In the genomic region with DNA sequence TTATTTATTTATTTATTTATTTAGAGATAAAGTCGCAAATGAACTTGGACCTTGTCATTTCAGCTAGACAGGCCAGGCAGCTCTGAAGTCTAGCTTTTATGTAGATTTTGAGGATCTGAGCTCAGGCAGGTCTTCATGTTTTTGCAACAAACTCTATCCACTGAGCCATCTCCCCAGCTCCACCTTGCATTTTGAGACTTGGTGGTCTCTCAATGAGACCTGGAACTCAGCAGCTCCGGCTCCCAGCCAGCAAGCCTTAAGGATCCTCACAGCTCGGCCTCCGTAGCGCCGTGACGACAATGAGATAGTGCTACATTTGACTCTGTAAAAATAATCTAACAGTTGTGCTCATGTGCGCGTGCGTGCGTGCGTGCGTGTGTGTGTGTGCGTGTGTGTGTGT, we compare ENCODE assay signal across 31 mouse cellular contexts.
"Had no signal": no experiment of that assay in that cellular context is flagged by ENCODE, and none has a peak within 500 bp of the region (broad histone marks: within the 10 kb centered on the region; RNA-seq: fewer than 3 reads in every experiment).

No protein-coding gene starts in this region.

- H3K27me3 ChIP-seq: limb, embryonic 13.5 days; liver, embryonic 12.5 days; liver, embryonic 13.5 days; lung, embryonic 15.5 days; midbrain, embryonic 13.5 days; midbrain, embryonic 15.5 days had no signal

- ATAC-seq: liver, embryonic 12.5 days; liver, postnatal 0 days; lung, postnatal 0 days; midbrain, embryonic 13.5 days; midbrain, embryonic 15.5 days; midbrain, embryonic 16.5 days had no signal

- H3K9me3 ChIP-seq: limb, embryonic 10.5 days; limb, embryonic 12.5 days; limb, embryonic 13.5 days; limb, embryonic 15.5 days; liver, embryonic 12.5 days; liver, embryonic 13.5 days; liver, embryonic 15.5 days; lung, embryonic 15.5 days; megakaryocyte, embryonic 14.5 days; midbrain, embryonic 10.5 days; midbrain, embryonic 12.5 days; midbrain, embryonic 13.5 days; midbrain, embryonic 15.5 days had no signal

- H3K27ac ChIP-seq: left cerebral cortex, adult 2 months; limb, embryonic 10.5 days; limb, embryonic 12.5 days; limb, embryonic 13.5 days; limb, embryonic 15.5 days; liver, embryonic 12.5 days; liver, embryonic 13.5 days; liver, embryonic 14.5 days; liver, embryonic 15.5 days; lung, embryonic 15.5 days; macrophage; midbrain, embryonic 10.5 days; midbrain, embryonic 12.5 days; midbrain, embryonic 13.5 days; midbrain, embryonic 15.5 days had no signal

- DNase-seq: left cerebral cortex, postnatal 4 days; liver; liver, embryonic 13.5 days; liver, postnatal 0 days; lung, adult 18-20 months; lung, adult 2 months; lung, embryonic 14.5 days; lung, postnatal 10 days; lung, postnatal 14 days; lung, postnatal 36 days; lung, postnatal 4 days; midbrain, embryonic 14.5 days had no signal

- H3K9ac ChIP-seq: limb, embryonic 12.5 days; limb, embryonic 13.5 days; limb, embryonic 15.5 days; liver, embryonic 12.5 days; liver, embryonic 13.5 days; liver, embryonic 14.5 days; liver, embryonic 15.5 days; liver, postnatal 0 days; lung, embryonic 14.5 days; lung, embryonic 15.5 days; midbrain, embryonic 12.5 days; midbrain, embryonic 13.5 days; midbrain, embryonic 15.5 days had no signal

- H3K4me3 ChIP-seq: left cerebral cortex, adult 2 months; limb, embryonic 10.5 days; limb, embryonic 12.5 days; limb, embryonic 13.5 days; limb, embryonic 15.5 days; liver, embryonic 12.5 days; liver, embryonic 13.5 days; liver, embryonic 15.5 days; lung, embryonic 15.5 days; megakaryocyte, embryonic 14.5 days; midbrain, embryonic 10.5 days; midbrain, embryonic 12.5 days; midbrain, embryonic 13.5 days; midbrain, embryonic 15.5 days; myocyte had no signal

- H3K36me3 ChIP-seq: limb, embryonic 10.5 days; limb, embryonic 12.5 days; limb, embryonic 13.5 days; limb, embryonic 15.5 days; liver, embryonic 12.5 days; liver, embryonic 13.5 days; liver, embryonic 15.5 days; lung, embryonic 15.5 days; midbrain, embryonic 10.5 days; midbrain, embryonic 12.5 days; midbrain, embryonic 13.5 days; midbrain, embryonic 15.5 days had no signal

- H3K4me1 ChIP-seq: midbrain, embryonic 13.5 days had no signal

- H3K4me2 ChIP-seq: limb, embryonic 12.5 days; limb, embryonic 13.5 days; limb, embryonic 15.5 days; liver, embryonic 11.5 days; liver, embryonic 12.5 days; liver, embryonic 13.5 days; liver, embryonic 15.5 days; lung, embryonic 14.5 days; lung, embryonic 15.5 days; midbrain, embryonic 12.5 days; midbrain, embryonic 13.5 days; midbrain, embryonic 15.5 days had no signal
